Mouse (Mus musculus) adrenal gland, adult 2 months (tissue): ENCODE data around the gene Tex261. TPM values are rescaled to one million over a fixed set of nuclear protein-coding genes. Genes with fewer than 3 reads are reported as not detected.

Experiments
- DNase-seq: peaks from one replicate; pipeline ENCODE4 v3.0.0; 2021
- polyA plus RNA-seq: library from polyadenylated mRNA; depleted of rRNA; stranded (reverse); fragments of >200 nt; gene quantifications from 2 replicates; pipeline ENCODE4 v1.2.3, GENCODE M21; 2012; rRNA removed
- total RNA-seq, 2 experiments: library from RNA; stranded (reverse); gene quantifications; 2 replicates each; pipeline ENCODE4 v1.2.3; 2021

The Tex261 gene
- total and polyA plus RNA-seq, 3 experiments = 156 to 195 (median 181) TPM

- no peak for DNase-seq
These were observed 13.3 kb downstream of the Tex261 start, which contains the start of gene Ankrd53 for GRCm38 (mm10) chr6:83762344-83762743. Gene Ankrd53 (plus strand): TSS chr6:83762644.

DNA sequence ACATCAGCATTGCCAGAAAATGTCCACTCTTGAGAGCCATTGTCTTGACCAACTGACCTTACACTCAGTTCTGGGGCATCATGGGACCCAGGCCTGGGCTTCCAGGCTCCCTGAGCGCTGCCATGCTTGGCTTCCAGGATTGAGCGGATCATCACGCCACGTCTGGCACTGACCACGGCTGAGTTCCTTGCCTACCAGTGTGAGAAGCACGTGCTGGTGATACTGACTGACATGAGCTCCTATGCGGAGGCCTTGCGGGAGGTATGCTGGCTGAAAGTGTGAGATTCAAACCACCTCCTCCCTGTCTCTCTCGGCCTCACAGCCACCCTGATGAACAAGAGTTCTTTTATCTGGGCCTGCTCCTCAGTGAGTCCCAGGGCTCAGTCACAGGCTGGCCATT is 19.6 kb downstream of the Tex261 start:
- no peak for DNase-seq

DNA sequence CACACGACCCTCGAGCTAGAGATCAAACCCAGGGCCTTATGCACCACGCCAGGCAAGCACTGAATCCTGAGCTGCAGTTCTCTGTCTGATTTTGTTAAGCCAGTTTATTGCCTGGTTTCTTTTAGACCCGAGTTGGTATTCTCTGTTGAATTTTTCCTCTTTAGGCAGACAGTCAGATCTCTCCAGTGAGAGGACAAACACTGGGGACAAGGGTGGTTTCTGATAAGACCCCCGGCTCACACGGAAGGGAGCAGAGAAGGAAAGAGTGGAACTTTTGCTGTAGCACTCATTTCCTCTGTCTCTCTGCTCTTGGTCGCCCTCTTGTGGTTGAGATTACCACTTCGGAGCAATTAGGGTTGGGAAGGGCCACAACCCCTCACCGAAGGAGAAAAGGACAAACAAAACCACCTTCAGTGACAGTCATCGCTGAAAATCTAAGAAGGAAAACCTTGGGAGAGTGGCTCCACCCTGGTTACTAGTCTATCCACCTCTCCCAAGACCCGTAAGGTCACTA is 25.4 kb downstream of the Tex261 start:
- DNase-seq = peak; percentile 42

- no peak for DNase-seq
These were observed 26.3 kb downstream of the Tex261 start for GRCm38 (mm10) chr6:83749286-83749685.

GRCm38 (mm10) chr6:83745466-83745865 is 30.1 kb downstream of the Tex261 start:
- DNase-seq = no peak

- no peak for DNase-seq
These were observed 31.1 kb downstream of the Tex261 start for GRCm38 (mm10) chr6:83744557-83744956.

GRCm38 (mm10) chr6:83744126-83744525 is 31.5 kb downstream of the Tex261 start:
- no peak for DNase-seq

- DNase-seq = no peak
These were observed 32.4 kb downstream of the Tex261 start for GRCm38 (mm10) chr6:83743212-83743611.

DNA sequence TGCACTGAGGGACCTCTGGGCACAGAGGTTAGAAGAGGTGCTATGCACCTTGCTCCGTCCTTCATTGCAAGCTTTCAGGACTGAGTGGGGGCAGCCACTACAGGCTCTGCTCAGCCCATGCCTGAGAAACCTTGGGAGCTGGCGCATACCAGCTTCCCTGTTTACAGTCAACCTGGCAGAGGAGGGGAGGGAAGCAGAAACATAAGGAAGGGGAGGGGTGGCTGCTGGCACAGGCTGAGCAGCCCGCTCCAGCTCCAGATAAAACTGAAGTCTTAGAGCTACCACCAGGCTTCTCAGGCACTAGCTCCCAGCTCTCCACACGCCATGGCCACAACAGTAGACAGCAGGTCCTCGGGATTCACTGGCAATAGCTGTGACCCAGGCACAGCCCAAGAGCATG is 32.9 kb downstream of the Tex261 start, which contains the start of gene Atp6v1b1:
Gene Atp6v1b1 (plus strand): TSS at position 230 of the 400 bp plus-strand sequence.
- no peak for DNase-seq

GRCm38 (mm10) chr6:83738596-83738995 is 37.0 kb downstream of the Tex261 start:
- DNase-seq = no peak

GRCm38 (mm10) chr6:83737311-83737710 is 38.3 kb downstream of the Tex261 start:
- DNase-seq = no peak

- DNase-seq = peak; percentile 70
These were observed 44.5 kb downstream of the Tex261 start for GRCm38 (mm10) chr6:83731128-83731527.

GRCm38 (mm10) chr6:83729350-83729970 is 46.2 kb downstream of the Tex261 start:
- DNase-seq = no peak

GRCm38 (mm10) chr6:83728488-83728887 is 47.1 kb downstream of the Tex261 start:
- DNase-seq = no peak

DNA sequence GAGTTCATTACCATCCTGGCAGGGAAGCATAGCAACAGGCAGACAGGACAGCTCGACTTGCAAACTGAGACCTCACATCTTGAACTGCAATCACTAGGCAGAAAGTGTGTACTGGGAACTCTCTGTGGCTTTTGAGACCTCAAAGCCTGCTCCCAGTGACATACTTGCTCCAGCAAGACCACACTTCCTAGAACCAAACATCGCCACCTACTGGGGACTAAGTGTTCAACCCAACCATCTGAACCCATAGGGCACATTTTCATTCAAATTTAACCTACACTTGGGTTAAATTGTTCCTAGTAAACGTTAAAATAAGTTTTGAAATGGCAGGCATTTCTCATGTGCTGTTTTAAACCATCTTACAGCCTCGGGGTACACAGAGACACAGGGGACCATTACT is 48.4 kb downstream of the Tex261 start:
- DNase-seq = no peak

- DNase-seq = no peak
These were observed 53.1 kb downstream of the Tex261 start for GRCm38 (mm10) chr6:83722526-83722925.

Other genes starting within 250 kb of the Tex261 start
- under 1 TPM; 0.81 to 0.97 TPM for gene Actg2, start 239.5 kb downstream of the Tex261 start, total RNA-seq
- 0.80 and 1.9 TPM in 2 replicates for gene Actg2, start 239.5 kb downstream of the Tex261 start, polyA plus RNA-seq
- 10 to 100 TPM; 22.3 to 22.7 TPM for gene Stambp, start 203.1 kb downstream of the Tex261 start, total RNA-seq
- 4.0 and 4.4 TPM in 2 replicates for gene Stambp, start 203.1 kb downstream of the Tex261 start, polyA plus RNA-seq
- gene Clec4f, start 119.6 kb downstream of the Tex261 start, total RNA-seq = under 1 TPM in 1 of 2 experiments, not detected in 1; 0.23 TPM
- not detected in 2 replicates for gene Clec4f, start 119.6 kb downstream of the Tex261 start, polyA plus RNA-seq
- not detected for gene Cd207, start 98.0 kb downstream of the Tex261 start, total RNA-seq
- 0.10 TPM in 1 of 2 replicates, not detected in the other for gene Cd207, start 98.0 kb downstream of the Tex261 start, polyA plus RNA-seq
- not detected for gene Vax2, start 64.5 kb downstream of the Tex261 start, total RNA-seq
- gene Vax2, start 64.5 kb downstream of the Tex261 start, polyA plus RNA-seq = not detected in 2 replicates
- gene Atp6v1b1, start 32.8 kb downstream of the Tex261 start, total RNA-seq = not detected
- not detected in 2 replicates for gene Atp6v1b1, start 32.8 kb downstream of the Tex261 start, polyA plus RNA-seq
- not detected for gene Ankrd53, start 13.2 kb downstream of the Tex261 start, total RNA-seq
- gene Ankrd53, start 13.2 kb downstream of the Tex261 start, polyA plus RNA-seq = 0.06 TPM in 1 of 2 replicates, not detected in the other
- gene Nagk, start 19.2 kb upstream of the Tex261 start, total RNA-seq = 10 to 100 TPM; 39.9 to 46.9 TPM
- 23.2 and 29.4 TPM in 2 replicates for gene Nagk, start 19.2 kb upstream of the Tex261 start, polyA plus RNA-seq
- 10 to 100 TPM; 22.0 to 36.9 TPM for gene Paip2b, start 55.9 kb upstream of the Tex261 start, total RNA-seq
- gene Paip2b, start 55.9 kb upstream of the Tex261 start, polyA plus RNA-seq = 3.6 and 5.0 TPM in 2 replicates
- 100 to 1,000 TPM in 1 of 2 experiments, 10 to 100 TPM in 1; 82.6 to 118 TPM for gene Zfp638, start 91.3 kb upstream of the Tex261 start, total RNA-seq
- gene Zfp638, start 91.3 kb upstream of the Tex261 start, polyA plus RNA-seq = 7.1 and 7.4 TPM in 2 replicates
- gene Dysf, start 232.8 kb upstream of the Tex261 start, total RNA-seq = 10 to 100 TPM; 54.4 to 64.2 TPM
- 21.3 and 31.0 TPM in 2 replicates for gene Dysf, start 232.8 kb upstream of the Tex261 start, polyA plus RNA-seq